Mouse (Mus musculus): ENCODE measurements around the gene Pmf1. TPM values are rescaled to one million over a fixed set of nuclear protein-coding genes. Genes with fewer than 3 reads are reported as not detected.

Gene Pmf1
- total RNA-seq, 2 experiments from 2014 or later: 4.5 to 5.6 TPM

- DNase-seq (ENCODE audit: extremely low spot score in 1 of 2, low spot score in 1 of 2): no peak
These were observed 48.4 kb downstream of the Pmf1 start for GRCm38 (mm10) chr3:88361612-88362313.

- no peak for DNase-seq (ENCODE audit: extremely low spot score in 1 of 2, low spot score in 1 of 2)
These were observed 49.0 kb downstream of the Pmf1 start for GRCm38 (mm10) chr3:88361096-88361495.

- no peak for DNase-seq (ENCODE audit: extremely low spot score in 1 of 2, low spot score in 1 of 2)
These were observed 50.1 kb downstream of the Pmf1 start for GRCm38 (mm10) chr3:88359989-88360388.

GRCm38 (mm10) chr3:88359584-88359983, 50.5 kb downstream of the Pmf1 start:
- DNase-seq (ENCODE audit: extremely low spot score in 1 of 2, low spot score in 1 of 2): no peak

- DNase-seq (ENCODE audit: extremely low spot score in 1 of 2, low spot score in 1 of 2): no peak
These were observed 55.5 kb downstream of the Pmf1 start for GRCm38 (mm10) chr3:88354396-88355165.

GRCm38 (mm10) chr3:88352907-88353306, 57.2 kb downstream of the Pmf1 start:
- DNase-seq (ENCODE audit: extremely low spot score in 1 of 2, low spot score in 1 of 2): no peak

- DNase-seq (ENCODE audit: extremely low spot score in 1 of 2, low spot score in 1 of 2): no peak
These were observed 59.4 kb downstream of the Pmf1 start for GRCm38 (mm10) chr3:88350732-88351131.

Small RNAs within 50 kb of the gene (microRNA-seq; reads per million reads assigned to microRNA genes)
- gene Mir7011: 0 to 1.1 reads per million in 2 experiments

Other genes with a start within 250 kb of the Pmf1 start
- not detected for gene Rhbg, start 155.6 kb downstream of the Pmf1 start, total RNA-seq (2021)
- gene Gm38392, start 123.1 kb downstream of the Pmf1 start, total RNA-seq (2021): not detected
- 10 to 100 TPM in 1 of 2 experiments, 1 to 10 TPM in 1; 3.2 to 10.5 TPM for gene Tsacc, start 113.3 kb downstream of the Pmf1 start, total RNA-seq (2021)
- 100 to 1,000 TPM; 165 to 199 TPM for gene Cct3, start 113.2 kb downstream of the Pmf1 start, total RNA-seq (2021)
- gene Glmp, start 85.3 kb downstream of the Pmf1 start, total RNA-seq (2021): 10 to 100 TPM; 77.5 to 97.5 TPM
- 1 to 10 TPM; 1.3 to 1.4 TPM for gene Tmem79, start 74.2 kb downstream of the Pmf1 start, total RNA-seq (2021)
- 10 to 100 TPM; 63.7 to 71.6 TPM for gene Smg5, start 74.1 kb downstream of the Pmf1 start, total RNA-seq (2021)
- 10 to 100 TPM; 10.9 to 12.7 TPM for gene Paqr6, start 45.7 kb downstream of the Pmf1 start, total RNA-seq (2021)
- under 1 TPM; 0.30 to 0.40 TPM for gene Bglap3, start 37.6 kb downstream of the Pmf1 start, total RNA-seq (2021)
- gene Bglap2, start 31.6 kb downstream of the Pmf1 start, total RNA-seq (2021): not detected
- 1 to 10 TPM in 1 of 2 experiments, not detected in 1; 1.3 TPM for gene Bglap, start 25.9 kb downstream of the Pmf1 start, total RNA-seq (2021)
- gene Slc25a44, start 14.8 kb upstream of the Pmf1 start, total RNA-seq (2021): 10 to 100 TPM; 74.3 to 75.8 TPM
- 10 to 100 TPM; 33.3 to 42.8 TPM for gene Sema4a, start 50.9 kb upstream of the Pmf1 start, total RNA-seq (2021)
- gene Lmna, start 99.6 kb upstream of the Pmf1 start, total RNA-seq (2021): 10 to 100 TPM; 35.6 to 38.8 TPM
- gene Mex3a, start 122.1 kb upstream of the Pmf1 start, total RNA-seq (2021): 1 to 10 TPM; 4.3 to 4.6 TPM
- not detected for gene Rab25, start 138.0 kb upstream of the Pmf1 start, total RNA-seq (2021)
- 100 to 1,000 TPM in 1 of 2 experiments, 10 to 100 TPM in 1; 99.5 to 115 TPM for gene Lamtor2, start 142.7 kb upstream of the Pmf1 start, total RNA-seq (2021)
- gene Ubqln4, start 143.4 kb upstream of the Pmf1 start, total RNA-seq (2021): 100 to 1,000 TPM; 113 to 114 TPM
- gene Ssr2, start 165.5 kb upstream of the Pmf1 start, total RNA-seq (2021): 100 to 1,000 TPM in 1 of 2 experiments, 10 to 100 TPM in 1; 93.9 to 108 TPM
- 100 to 1,000 TPM; 232 to 289 TPM for gene Arhgef2, start 195.6 kb upstream of the Pmf1 start, total RNA-seq (2021)
- gene Rxfp4, start 242.8 kb upstream of the Pmf1 start, total RNA-seq (2021): not detected

All from layer of hippocampus, postnatal 25 days (tissue).